Mouse (Mus musculus) colon, adult 2 months (tissue): ENCODE measurements around the gene Trex2. TPM values are rescaled to one million over a fixed set of nuclear protein-coding genes. Genes with fewer than 3 reads are reported as not detected.

Experiments
- polyA plus RNA-seq: library from polyadenylated mRNA; depleted of rRNA; stranded (reverse); fragments of >200 nt; gene quantifications from 2 replicates; pipeline ENCODE4 v1.2.3, GENCODE M21; 2012; rRNA removed

The Trex2 gene
- polyA plus RNA-seq = 0.19 and 0.22 TPM in 2 replicates

DNA sequence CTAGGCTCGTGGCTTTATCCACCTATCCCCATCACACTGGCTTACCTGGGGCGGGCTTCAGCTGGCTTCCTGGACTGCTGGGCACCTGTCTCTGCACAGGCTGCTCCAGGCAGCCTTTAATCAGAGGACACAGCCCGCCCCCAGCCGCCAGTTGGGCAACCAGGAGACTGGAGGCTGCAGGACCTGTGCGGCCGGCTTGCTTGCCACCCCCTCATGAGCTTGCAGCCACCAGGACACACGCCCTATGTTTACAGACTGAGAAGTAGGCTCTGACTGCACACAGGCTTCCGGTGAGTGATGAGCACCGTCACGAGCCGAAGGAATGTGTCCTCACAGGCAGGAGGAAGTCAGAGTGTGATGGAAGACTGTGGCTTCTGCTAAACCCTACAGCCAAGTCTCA, at the start of gene Trex2:
Gene Trex2 (minus strand): TSS at position 93 of the 400 bp plus-strand sequence.

DNA sequence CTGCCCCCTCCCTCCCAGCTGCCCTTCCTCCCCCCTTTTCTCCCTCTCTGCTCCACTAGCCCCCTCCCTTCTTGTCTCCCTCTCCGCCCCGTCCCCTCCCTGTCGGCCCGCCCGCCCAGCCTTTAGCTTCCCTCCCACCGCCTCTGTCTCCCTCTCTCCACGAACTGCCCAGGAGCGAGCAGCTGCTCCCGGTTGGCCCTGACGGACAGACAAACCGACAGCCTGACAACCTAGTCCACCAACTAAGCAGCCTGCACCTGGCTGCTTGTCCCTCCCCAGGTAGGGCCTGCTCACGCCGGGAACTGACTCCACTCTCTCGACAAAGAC, 48.3 kb upstream of the Trex2 start, which contains the start of gene Bgn:
Gene Bgn (plus strand): TSS at position 119 of the 327 bp plus-strand sequence.

DNA sequence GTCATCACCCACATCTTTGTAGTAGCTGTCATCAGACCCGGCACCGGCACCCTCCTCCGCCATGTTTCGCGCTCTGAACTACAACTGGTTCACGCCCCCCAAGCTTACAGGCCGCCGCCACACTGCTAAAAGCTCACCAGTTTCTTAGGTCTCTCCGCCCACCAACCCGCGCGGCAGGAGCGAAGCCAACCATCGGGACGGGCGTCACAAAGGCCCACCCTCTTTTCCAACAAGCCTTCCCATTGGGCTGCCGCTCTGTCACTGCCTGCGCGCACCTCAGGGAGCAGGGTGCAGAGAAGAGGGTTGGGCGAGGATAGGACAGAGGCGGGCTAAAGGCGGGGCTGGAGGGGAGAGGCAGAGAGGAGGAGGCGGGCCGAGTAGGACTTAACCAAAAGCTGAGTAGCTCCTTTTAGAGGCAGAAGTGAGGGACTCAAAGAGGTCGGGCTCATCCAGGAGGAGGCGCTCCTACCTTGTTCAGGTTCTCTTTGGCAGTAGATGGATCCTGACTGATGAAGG, 23.8 kb upstream of the Trex2 start, which contains the start of gene Haus7:
Gene Haus7 (minus strand): TSS at position 168 of the 516 bp plus-strand sequence.

GRCm38 (mm10) chrX:73410880-73411517, 24.1 kb downstream of the Trex2 start, which contains the start of gene Zfp92:
TSS of gene Zfp92 (plus strand) at chrX:73411096.

DNA sequence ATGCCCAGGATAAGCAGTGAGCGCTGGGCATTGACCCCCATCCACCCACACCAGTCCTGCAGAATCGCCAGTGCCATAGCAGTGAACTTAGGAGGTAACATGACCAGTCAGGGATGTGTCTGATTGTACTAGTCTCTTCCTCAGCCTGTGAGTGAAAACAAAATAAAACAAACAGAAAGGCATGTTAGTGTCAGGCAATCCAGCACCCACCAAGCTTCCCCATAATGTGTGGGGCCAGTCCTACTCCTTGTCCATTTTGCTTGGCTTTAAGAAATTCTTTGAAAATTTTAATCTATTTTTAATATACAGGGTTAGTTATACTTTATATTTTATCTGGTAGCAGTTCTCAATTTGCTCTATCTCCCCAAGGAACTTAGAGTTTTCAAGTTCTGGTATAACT, 36.5 kb downstream of the Trex2 start, which contains the start of gene Gm18336:
Gene Gm18336 (minus strand): TSS at position 101 of the 400 bp plus-strand sequence.

Other genes starting within 250 kb of the Trex2 start
- 0.26 and 0.36 TPM in 2 replicates for gene Xlr3b, start 243.1 kb downstream of the Trex2 start, polyA plus RNA-seq
- gene Xlr4b, start 221.0 kb downstream of the Trex2 start, polyA plus RNA-seq = 0.15 TPM in 1 of 2 replicates, not detected in the other
- 24.4 and 26.4 TPM in 2 replicates for gene F8a, start 207.1 kb downstream of the Trex2 start, polyA plus RNA-seq
- not detected in 2 replicates for gene Xlr4c, start 192.2 kb downstream of the Trex2 start, polyA plus RNA-seq
- not detected in 2 replicates for gene Xlr3c, start 170.0 kb downstream of the Trex2 start, polyA plus RNA-seq
- gene Xlr5a, start 142.4 kb downstream of the Trex2 start, polyA plus RNA-seq = not detected in 2 replicates
- gene Xlr5c, start 142.4 kb downstream of the Trex2 start, polyA plus RNA-seq = not detected in 2 replicates
- gene Gm45015, start 98.5 kb downstream of the Trex2 start, polyA plus RNA-seq = not detected in 2 replicates
- gene Zfp275, start 92.7 kb downstream of the Trex2 start, polyA plus RNA-seq = 5.3 and 6.1 TPM in 2 replicates
- not detected in 2 replicates for gene Gm18336, start 36.6 kb downstream of the Trex2 start, polyA plus RNA-seq
- gene Zfp92, start 24.2 kb downstream of the Trex2 start, polyA plus RNA-seq = 0.14 and 0.17 TPM in 2 replicates
- gene Haus7, start 23.7 kb upstream of the Trex2 start, polyA plus RNA-seq = 8.2 and 9.0 TPM in 2 replicates
- 151 and 173 TPM in 2 replicates for gene Bgn, start 48.3 kb upstream of the Trex2 start, polyA plus RNA-seq
- 0.23 and 0.52 TPM in 2 replicates for gene Atp2b3, start 67.7 kb upstream of the Trex2 start, polyA plus RNA-seq
- 0.45 and 0.60 TPM in 2 replicates for gene Dusp9, start 204.1 kb upstream of the Trex2 start, polyA plus RNA-seq
- 11.9 and 12.3 TPM in 2 replicates for gene Pnck, start 224.8 kb upstream of the Trex2 start, polyA plus RNA-seq
- gene Slc6a8, start 237.8 kb upstream of the Trex2 start, polyA plus RNA-seq = 338 and 507 TPM in 2 replicates